Mouse (Mus musculus): Measurements from ENCODE around the gene Olfr288. TPM values are rescaled to one million over a fixed set of nuclear protein-coding genes. Genes with fewer than 3 reads are reported as not detected.

The Olfr288 gene
- total RNA-seq, 1 experiment from 2014 or later = not detected

GRCm38 (mm10) chr15:98144861-98145507 is 50.4 kb downstream of the Olfr288 start:
- ATAC-seq (replicated peaks in 1 of 2; ENCODE audit: insufficient read depth in 1 of 2, low FRiP score in 2 of 2, low TSS enrichment in 1 of 2, low read depth in 1 of 2, poor library complexity in 2 of 2, severe bottlenecking in 2 of 2) = peak in 1 of 2 experiments; percentile 27; a peak in 1 of 4 replicates

GRCm38 (mm10) chr15:98142515-98142914 is 52.8 kb downstream of the Olfr288 start:
- no peak for ATAC-seq (replicated peaks in 1 of 2; ENCODE audit: insufficient read depth in 1 of 2, low FRiP score in 2 of 2, low TSS enrichment in 1 of 2, low read depth in 1 of 2, poor library complexity in 2 of 2, severe bottlenecking in 2 of 2)

DNA sequence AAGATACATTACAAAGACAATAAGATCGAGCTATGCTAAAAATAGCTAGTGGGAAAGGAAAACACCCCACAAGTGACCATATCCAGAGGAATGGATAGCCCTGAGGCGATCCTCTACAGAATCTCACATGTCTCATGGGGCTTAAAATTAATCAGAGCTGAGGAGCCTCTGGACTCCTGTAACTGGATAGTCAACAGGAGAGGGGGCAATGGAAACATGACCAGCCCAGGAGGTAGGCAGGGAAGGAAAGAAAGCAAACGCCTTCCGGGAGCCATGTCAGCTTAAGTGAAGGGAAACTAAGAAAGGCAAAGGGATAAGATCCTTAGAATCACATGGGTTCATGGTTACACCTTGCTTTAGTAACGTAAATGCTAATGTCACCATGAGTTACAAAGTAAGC is 54.5 kb downstream of the Olfr288 start:
- ATAC-seq (replicated peaks in 1 of 2; ENCODE audit: insufficient read depth in 1 of 2, low FRiP score in 2 of 2, low TSS enrichment in 1 of 2, low read depth in 1 of 2, poor library complexity in 2 of 2, severe bottlenecking in 2 of 2) = no peak

GRCm38 (mm10) chr15:98139763-98140162 is 55.6 kb downstream of the Olfr288 start:
- no peak for ATAC-seq (replicated peaks in 1 of 2; ENCODE audit: insufficient read depth in 1 of 2, low FRiP score in 2 of 2, low TSS enrichment in 1 of 2, low read depth in 1 of 2, poor library complexity in 2 of 2, severe bottlenecking in 2 of 2)

DNA sequence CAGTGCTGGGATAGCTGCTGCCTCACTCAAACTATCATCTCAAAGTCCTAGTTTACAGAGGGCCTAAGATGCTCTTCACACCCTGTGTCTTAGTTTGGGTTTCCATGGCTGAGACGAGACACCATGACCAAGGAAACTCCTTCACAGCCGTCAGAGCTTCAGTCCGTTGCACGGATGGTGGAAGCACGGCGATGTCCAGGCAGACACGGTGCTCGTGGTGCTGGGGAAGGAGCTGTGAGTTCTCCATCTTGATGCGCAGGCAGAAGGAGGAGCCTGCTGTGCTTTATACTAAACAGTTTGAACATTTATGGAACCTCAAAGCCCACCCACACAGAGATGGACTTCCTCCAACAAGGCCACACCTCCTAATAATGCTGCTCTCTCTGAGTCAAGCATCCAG is 58.5 kb downstream of the Olfr288 start:
- ATAC-seq (replicated peaks in 1 of 2; ENCODE audit: insufficient read depth in 1 of 2, low FRiP score in 2 of 2, low TSS enrichment in 1 of 2, low read depth in 1 of 2, poor library complexity in 2 of 2, severe bottlenecking in 2 of 2) = no peak

Other genes with a start within 250 kb of the Olfr288 start
- 36.1 and 45.1 TPM in 2 replicates for gene Tmem106c, start 231.3 kb downstream of the Olfr288 start, total RNA-seq (2017)
- not detected in 2 replicates for gene Col2a1, start 190.8 kb downstream of the Olfr288 start, total RNA-seq (2017)
- 38.0 and 41.3 TPM in 2 replicates for gene Pfkm, start 103.0 kb downstream of the Olfr288 start, total RNA-seq (2017)
- 58.2 and 63.0 TPM in 2 replicates for gene Senp1, start 101.8 kb downstream of the Olfr288 start, total RNA-seq (2017)
- 17.2 and 20.4 TPM in 2 replicates for gene Asb8, start 29.9 kb downstream of the Olfr288 start, total RNA-seq (2017)
- 0.10 TPM in 1 of 2 replicates, not detected in the other for gene Ccdc184, start 28.4 kb downstream of the Olfr288 start, total RNA-seq (2017)
- gene Gm44579, start 25.4 kb upstream of the Olfr288 start, total RNA-seq (2017) = not detected in 2 replicates
- not detected in 2 replicates for gene Olfr287, start 25.5 kb upstream of the Olfr288 start, total RNA-seq (2017)
- gene Olfr286, start 38.9 kb upstream of the Olfr288 start, total RNA-seq (2017) = not detected in 2 replicates
- gene H1fnt, start 61.8 kb upstream of the Olfr288 start, total RNA-seq (2017) = not detected in 2 replicates
- not detected in 2 replicates for gene Zfp641, start 100.6 kb upstream of the Olfr288 start, total RNA-seq (2017)
- gene Olfr285, start 121.8 kb upstream of the Olfr288 start, total RNA-seq (2017) = not detected in 2 replicates
- not detected in 2 replicates for gene Olfr284, start 145.4 kb upstream of the Olfr288 start, total RNA-seq (2017)
- not detected in 2 replicates for gene Olfr283, start 185.4 kb upstream of the Olfr288 start, total RNA-seq (2017)
- gene Olfr282, start 235.7 kb upstream of the Olfr288 start, total RNA-seq (2017) = not detected in 2 replicates

Data from hematopoietic stem cell, adult 5-6 weeks (primary cell).